Mouse (Mus musculus) E14TG2a.4 (cell line): ENCODE data around the gene Prr14.

Experiments used
- CTCF ChIP-seq: conservative IDR thresholded peaks from 2 replicates; pipeline ENCODE4 v1.5.1; 2014; ENCODE audit warnings: low read length
- NANOG ChIP-seq: IDR thresholded peaks from 2 replicates; pipeline ENCODE4 v1.6.1; 2014; ENCODE audit warnings: borderline replicate concordance, low read length, mixed read lengths

DNA sequence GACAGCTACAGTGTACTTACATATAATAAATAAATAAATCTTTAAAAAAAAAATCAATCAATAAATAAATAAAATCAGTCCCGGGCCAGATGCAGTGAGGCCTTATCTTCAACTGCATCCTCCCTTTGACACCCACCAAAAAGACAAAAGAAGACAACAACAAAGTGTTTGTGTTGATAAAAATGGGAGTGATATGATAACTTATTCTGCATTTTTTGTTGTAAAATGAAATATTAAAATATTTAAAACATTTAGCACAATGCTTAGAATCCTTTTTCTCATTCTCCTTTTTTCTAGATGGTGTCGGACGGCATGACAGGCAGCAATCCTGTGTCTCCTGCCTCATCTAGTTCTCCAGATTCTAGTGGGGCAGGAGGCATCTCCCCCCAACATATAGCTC is 59.9 kb downstream of the Prr14 start, which contains the start of gene Gm42715:
- TF ChIP-seq CTCF (no peak), NANOG (no peak)
